Mouse (Mus musculus) thymus, adult 2 months (tissue): ENCODE measurements around the gene Xxylt1.

Experiments used
- CTCF ChIP-seq: fragments of 200-500 bp; IDR thresholded peaks from 2 replicates; pipeline ENCODE4 v1.5.1; 2012; ENCODE audit warnings: mild to moderate bottlenecking, control low read depth, low read length, moderate library complexity, borderline replicate concordance; ENCODE audit not compliant: control insufficient read depth, poor library complexity, insufficient read depth; ENCODE audit errors: extremely low read depth
- POLR2A ChIP-seq: fragments of 200-500 bp; IDR thresholded peaks from 2 replicates; pipeline ENCODE4 v1.6.1; 2012; ENCODE audit warnings: mild to moderate bottlenecking, low read length, control low read depth, moderate library complexity; ENCODE audit not compliant: control insufficient read depth, poor library complexity, insufficient read depth; ENCODE audit errors: extremely low read depth

DNA sequence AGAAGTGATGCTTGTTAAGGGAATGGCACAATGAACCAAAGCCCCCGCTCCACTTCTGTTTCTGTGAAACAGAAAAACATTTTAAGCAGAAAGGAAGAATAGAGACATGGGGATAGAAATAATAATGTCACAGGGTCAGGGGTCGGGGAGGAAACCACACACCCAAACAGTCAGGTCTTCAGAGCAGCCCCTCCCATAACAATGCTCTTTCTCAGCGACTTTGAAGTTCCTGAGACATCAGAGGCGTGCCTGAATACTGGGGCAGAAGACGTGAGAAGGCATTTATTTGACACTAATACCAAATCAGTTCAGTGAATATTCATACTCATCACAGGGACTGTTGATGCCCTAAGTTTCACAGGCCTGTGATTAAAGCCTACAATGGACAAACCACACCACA is 36.0 kb downstream of the Xxylt1 start:
- no peak for TF ChIP-seq POLR2A
- no peak for TF ChIP-seq CTCF
